Mouse (Mus musculus) c-Kit-positive CD71-positive TER-119-positive erythroid progenitor cells, embryonic 14.5 days (primary cell): ENCODE results near the gene Sult6b2.
A peak's percentile ranks its signal among the peaks of the same experiment; 100 is the strongest.

Experiments used
- DNase-seq: peaks from one replicate; pipeline ENCODE4 v3.0.0-alpha.2; 2013; ENCODE audit warnings: low spot score

Sult6b2 gene

DNA sequence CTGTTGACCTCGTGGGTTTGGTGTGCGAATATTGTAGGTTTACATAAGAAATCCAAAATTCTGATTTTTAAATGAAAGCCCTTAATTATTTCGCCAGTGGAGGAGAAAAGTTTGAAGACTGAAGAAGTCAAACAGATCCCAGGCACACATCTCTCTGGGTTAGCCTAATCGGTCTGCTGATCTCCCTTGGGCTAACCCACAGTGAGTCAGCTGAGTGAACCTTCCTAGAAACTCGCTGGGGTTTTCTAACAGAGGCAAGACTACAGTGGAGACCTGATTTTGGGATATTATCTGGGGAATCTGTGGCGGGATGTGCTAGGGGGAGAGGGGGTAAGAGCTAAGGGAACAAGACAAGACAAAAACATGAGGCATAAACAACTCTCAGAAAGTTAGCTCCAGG lies 5.9 kb upstream of the Sult6b2 start:
- DNase-seq: no peak

GRCm38 (mm10) chr6:142809373-142810098 lies 5.2 kb upstream of the Sult6b2 start:
- DNase-seq: no peak

GRCm38 (mm10) chr6:142806326-142806725 lies 2.0 kb upstream of the Sult6b2 start:
- DNase-seq: no peak

GRCm38 (mm10) chr6:142802617-142803525 lies 1.4 kb downstream of the Sult6b2 start:
- no peak for DNase-seq

DNA sequence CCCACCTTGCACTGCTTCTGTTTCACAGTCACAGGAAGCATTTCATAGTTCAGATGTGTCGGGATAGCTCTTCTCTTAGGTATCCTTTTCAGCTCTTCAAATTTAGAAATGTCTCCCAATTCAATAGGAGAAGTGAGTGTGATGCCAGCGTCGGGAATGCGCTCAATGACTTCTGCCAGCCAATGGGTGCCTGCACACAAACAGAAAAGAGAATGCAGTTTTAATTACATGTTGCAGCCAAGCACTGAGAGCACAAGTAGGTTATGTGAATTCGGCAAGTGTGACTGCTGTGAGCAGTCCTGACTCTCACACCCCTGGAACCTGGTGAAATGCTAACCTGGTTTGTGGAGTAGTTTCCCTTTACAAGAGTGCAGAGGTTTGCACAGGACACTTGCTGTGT lies 2.6 kb downstream of the Sult6b2 start:
- no peak for DNase-seq

DNA sequence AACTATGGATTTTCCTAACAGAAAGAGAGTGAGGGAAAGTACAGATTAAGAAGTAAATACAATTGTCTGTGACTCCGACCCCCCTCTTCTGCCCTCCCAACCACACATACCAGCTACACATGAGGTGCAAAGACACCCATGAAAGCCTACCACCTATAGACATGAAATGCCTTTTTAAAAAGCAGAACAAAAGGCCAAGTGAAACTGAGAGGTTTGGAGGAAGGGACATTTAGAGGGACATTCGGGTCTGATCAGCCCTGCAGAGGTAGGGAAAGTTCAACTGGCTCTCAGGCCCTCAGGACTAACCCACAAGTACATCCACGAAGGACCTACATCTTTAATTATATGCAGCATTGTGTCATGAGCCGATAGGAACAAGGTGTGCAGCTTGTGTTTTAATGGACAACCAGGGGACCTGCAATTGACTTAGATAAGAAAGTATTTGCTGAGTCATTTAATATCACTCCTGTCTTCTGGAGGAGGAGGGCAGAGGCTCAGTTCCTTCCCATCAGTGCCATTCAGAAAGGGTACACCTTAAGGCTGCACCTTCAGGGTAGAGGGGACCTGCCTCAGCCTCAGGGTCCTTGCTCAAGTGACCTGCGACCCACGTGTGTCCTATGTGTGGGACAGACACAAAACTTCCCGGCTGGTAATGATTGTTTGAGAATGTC lies 4.5 kb downstream of the Sult6b2 start:
- no peak for DNase-seq

- DNase-seq: no peak
Measured at GRCm38 (mm10) chr6:142798837-142799236, 5.5 kb downstream of the Sult6b2 start.

DNA sequence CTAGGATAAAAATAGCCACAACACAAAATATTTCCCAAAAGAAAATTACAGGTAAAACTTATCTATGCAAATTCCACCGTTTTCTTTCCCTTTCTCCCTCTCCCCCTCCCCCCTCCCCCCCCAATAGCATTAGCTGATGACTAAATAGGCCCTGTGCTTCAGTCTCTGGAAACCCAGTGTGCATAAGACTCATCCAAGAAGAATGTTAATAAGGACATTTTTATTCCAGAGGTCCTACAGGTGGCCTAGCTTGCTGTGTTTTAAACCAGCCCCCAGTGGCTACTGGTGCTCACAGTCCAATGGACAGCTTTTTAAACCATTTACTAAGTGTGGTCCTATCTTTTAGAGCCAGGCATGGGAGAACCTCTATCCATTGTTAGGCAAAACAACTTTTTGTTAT lies 6.3 kb downstream of the Sult6b2 start:
- no peak for DNase-seq

DNA sequence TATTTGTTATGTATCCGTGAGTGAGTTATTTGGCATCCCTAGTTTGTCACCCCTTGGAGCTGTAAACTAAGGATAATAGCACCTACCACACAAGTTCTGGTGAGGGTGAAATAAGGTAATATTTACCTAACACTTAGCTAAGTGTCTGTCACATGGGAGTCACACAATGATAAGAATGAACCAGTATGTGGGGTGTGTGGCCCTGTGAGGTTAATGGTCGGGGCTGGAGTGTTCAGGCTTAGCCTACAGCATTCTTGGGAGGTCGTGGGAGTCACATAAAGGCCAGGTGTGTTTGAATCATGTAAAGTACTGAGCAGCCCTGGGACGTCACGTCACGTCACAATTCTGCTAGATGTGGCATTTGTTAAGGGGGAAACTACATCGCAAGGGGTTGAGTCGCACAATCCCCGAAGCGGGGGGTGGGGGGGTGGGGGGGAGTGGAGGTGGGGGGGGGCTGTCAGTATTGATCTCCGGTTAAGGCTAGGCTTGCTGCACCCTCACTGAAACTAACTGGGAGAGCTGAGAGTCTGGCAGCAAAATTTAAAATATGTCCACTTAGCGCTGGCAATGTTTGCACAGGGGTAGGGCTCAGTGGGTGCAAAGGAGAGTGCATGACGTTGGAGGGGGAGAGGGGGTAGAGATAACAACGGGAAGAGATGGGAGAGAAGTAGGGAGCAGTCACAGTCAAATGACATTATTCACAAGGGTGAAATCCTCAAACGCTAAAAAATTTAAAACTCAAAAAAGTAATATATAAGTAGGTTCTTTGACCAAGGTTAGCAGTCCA lies 8.5 kb downstream of the Sult6b2 start:
- no peak for DNase-seq

DNA sequence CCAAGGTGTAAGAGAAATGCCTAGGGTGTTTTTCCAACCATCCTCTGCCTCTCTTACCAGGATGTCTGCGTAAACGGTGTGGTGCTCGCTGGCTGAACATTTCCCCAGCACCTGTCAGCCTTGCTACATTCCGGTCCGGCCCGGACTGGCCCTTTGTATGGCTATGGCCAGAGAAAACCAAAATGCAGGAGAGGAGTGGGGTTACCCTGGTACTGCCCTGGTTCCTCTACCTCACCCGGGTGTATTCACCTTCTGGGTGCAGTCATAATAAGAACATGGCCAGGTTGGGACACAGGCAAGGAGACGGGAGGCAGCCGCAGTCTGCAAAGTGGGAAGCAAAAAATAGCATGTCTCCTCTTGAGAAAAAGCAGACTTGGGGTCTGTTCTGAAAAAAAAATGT lies 9.2 kb downstream of the Sult6b2 start:
- no peak for DNase-seq

DNA sequence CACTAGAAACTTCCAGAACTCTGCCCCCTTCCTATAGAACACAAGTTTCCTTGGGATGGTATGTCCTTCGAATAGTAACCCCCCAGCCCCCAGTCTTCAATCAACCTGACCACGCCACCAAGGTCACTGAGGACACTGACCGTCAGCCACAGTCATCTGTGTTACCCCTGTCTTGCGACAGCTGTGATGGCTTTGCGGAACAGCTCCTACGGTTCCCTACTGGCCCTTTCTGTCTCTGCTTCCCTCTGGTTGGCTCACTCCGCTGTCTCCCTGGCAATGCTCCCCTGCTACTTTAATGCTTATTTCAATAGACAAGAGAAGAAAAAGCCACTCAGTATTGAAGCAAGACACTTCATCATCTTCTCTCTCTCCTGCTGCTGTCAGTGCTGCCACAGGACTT lies 10.8 kb downstream of the Sult6b2 start:
- no peak for DNase-seq

GRCm38 (mm10) chr6:142792241-142792968 lies 11.9 kb downstream of the Sult6b2 start:
- no peak for DNase-seq

GRCm38 (mm10) chr6:142789736-142790135 lies 14.6 kb downstream of the Sult6b2 start:
- no peak for DNase-seq

DNA sequence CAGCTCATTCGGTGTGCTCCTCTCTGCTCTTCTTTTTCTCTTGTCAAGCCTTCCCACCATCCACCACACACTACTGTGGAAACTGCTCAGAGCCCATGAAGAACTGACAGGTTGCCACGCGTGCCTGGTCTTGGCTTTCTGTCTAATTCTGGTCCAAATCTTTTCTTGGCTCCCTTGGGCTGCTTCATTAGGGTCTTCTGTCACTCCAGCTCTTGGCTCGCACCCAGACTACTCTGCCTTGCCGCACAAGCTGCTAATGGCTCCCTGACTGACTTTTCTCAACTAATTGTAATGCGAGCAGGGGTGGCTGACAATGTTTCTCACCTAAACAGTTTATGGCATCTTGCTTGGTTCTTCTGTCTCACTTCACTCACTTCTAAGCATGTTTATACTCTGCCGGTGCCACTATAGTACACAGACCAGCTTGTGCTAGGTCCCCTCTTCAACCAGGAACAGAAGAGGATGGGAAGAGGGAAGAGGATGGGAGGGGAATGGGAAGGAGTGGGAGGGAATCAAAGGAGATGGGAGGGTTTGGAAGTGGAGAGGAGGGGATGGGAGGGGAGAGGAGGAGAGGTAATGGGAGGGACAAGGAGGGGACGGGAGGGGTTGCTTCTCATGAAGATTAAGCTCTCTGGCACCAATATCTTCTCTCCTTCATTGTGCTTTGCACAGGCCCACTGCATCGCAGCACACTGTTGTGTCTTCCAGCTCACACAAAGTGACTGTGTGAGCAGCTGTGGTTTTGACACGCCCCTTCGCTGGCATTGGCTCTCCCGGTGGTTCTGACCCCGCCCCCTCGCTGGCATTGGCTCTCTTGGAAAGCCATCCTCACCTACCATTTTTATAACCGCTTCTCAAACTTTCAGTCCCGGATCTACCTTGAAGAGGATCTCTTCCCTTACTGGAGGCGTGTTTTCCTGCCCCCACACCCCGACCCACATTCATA lies 16.0 kb downstream of the Sult6b2 start:
- DNase-seq: no peak

DNA sequence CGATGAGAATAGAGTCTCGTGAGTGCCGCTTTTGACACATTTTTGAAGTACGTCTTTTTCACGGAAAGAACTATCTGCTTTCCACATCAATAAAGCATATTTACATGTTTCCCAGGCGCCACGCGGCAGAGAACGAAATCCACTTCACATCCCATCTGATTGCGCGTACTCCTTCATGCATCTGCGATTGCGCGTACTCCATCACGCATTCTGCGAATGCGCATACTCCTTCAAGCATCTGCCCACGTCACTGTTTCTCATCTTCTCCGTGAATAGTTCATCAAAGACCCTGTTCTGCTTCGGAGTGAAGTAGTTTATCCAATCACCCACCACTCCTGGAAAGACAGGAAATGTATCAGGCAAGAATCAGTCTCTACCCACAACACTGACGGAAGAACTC lies 18.2 kb downstream of the Sult6b2 start:
- no peak for DNase-seq

DNA sequence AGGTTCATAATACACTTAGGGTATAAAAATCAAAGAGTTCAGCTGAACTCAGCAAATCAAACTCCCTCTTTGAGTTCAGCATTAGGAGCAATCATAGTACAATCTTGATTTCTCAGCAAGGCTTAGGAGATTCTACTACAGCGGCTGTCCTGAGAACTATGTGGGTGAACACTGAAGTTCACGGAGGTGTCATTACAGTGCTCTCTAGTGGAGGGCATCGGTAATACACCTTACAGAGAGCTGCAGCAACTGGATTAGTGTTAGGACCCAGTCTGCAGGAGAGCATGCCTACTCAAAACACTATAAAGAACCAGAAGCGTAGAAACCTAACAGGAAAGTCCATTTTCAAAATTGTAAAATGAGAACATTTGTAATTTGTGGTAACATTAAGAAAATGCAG lies 19.0 kb downstream of the Sult6b2 start:
- DNase-seq: peak; percentile 56

DNA sequence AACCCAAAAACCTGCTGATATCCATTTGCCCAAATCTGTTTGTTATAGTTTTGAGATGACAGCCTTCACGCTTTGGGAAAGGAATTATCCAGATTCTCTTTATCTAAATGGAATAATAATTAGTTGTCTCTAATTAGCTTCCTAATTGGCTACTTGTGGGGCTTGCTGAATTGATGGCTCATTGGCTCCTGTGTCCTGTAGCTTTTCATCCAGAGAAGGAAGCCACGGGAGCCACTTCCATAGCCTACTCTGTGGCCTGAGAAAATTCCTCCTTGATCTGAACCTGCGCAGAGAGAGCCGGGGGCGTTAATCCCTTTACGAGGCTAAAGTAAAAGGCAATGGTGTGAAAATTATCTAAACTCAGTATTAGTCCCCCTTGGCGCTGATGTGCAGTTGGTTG lies 23.0 kb downstream of the Sult6b2 start:
- DNase-seq: no peak

DNA sequence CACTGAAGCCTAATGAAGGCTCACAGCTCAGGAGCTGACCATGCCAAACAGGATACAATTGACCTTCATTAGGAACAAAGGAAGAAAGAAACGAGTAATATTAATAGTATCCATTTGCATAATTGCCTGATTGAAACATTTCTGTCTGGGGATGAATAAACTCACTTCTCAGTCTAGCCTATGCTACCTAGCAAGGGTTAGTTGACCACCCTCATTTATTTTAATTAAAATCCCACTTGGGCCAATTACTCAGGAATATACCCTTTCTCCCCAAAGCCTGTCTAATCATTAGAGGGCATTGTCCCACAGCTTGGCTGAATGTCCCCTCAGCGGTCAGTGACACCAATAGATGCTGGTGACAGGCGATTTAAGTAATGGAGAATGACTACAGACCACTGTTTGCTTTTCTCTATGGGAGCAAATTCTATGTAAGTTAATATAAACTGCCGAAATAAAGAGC lies 23.7 kb downstream of the Sult6b2 start:
- no peak for DNase-seq

- no peak for DNase-seq
Measured at GRCm38 (mm10) chr6:142779812-142780573, 24.3 kb downstream of the Sult6b2 start.
